Mouse (Mus musculus) forebrain, embryonic 13.5 days (tissue): ENCODE measurements around the gene Urm1. TPM values are rescaled to one million over a fixed set of nuclear protein-coding genes. Genes with fewer than 3 reads are reported as not detected.

Experiments
- ATAC-seq: fragments of 200-750 bp; cut with Nextera tagmentation; 2 replicates; pipeline ENCODE4 v1.8.0; 2017
- H3K27ac ChIP-seq: fragments of 300-500 bp; sonication (generic); 2 replicates; pipeline ENCODE4 v1.5.1; 2015; ENCODE audit warnings: inconsistent platforms, mild to moderate bottlenecking, moderate library complexity
- H3K27me3 ChIP-seq: fragments of 300-500 bp; sonication (generic); 2 replicates; pipeline ENCODE4 v1.6.1; 2015; ENCODE audit warnings: mild to moderate bottlenecking, inconsistent platforms
- H3K36me3 ChIP-seq: fragments of 300-500 bp; sonication (generic); 2 replicates; pipeline ENCODE4 v1.6.1; 2015; ENCODE audit warnings: mild to moderate bottlenecking, inconsistent platforms; ENCODE audit not compliant: poor library complexity, severe bottlenecking
- H3K4me1 ChIP-seq: fragments of 300-500 bp; sonication (generic); 2 replicates; pipeline ENCODE4 v1.6.1; 2015; ENCODE audit warnings: inconsistent platforms
- H3K4me2 ChIP-seq: fragments of 300-500 bp; sonication (generic); 2 replicates; pipeline ENCODE4 v1.6.1; 2015; ENCODE audit warnings: inconsistent platforms, mild to moderate bottlenecking, moderate library complexity
- H3K4me3 ChIP-seq: fragments of 300-500 bp; sonication (generic); 2 replicates; pipeline ENCODE4 v1.5.1; 2015; ENCODE audit warnings: mild to moderate bottlenecking, inconsistent platforms
- H3K9ac ChIP-seq: fragments of 300-500 bp; sonication (generic); 2 replicates; pipeline ENCODE4 v1.6.1; 2015; ENCODE audit warnings: mild to moderate bottlenecking, inconsistent platforms
- H3K9me3 ChIP-seq: fragments of 300-500 bp; sonication (generic); replicated peaks from 2 replicates; pipeline ENCODE4 v1.6.1; 2016; ENCODE audit warnings: inconsistent platforms
- WGBS: fragments of 180-500 bp; shearing (Covaris S2); methylation state at CpG from one replicate; pipeline ENCODE4 v1.1.7; 2015; 5-methylcytosine and 5-hydroxymethylcytosine counted together
- polyA plus RNA-seq: library from polyadenylated mRNA; unstranded; fragments of >200 nt; fragmentation: Nextera tagmentation; extraction: Ambion mirVana; gene quantifications from 2 replicates; pipeline ENCODE4 v1.2.1, GENCODE M21; 2015

The Urm1 gene
- polyA plus RNA-seq, 1 experiment from 2014 or later, result 18.7 TPM

DNA sequence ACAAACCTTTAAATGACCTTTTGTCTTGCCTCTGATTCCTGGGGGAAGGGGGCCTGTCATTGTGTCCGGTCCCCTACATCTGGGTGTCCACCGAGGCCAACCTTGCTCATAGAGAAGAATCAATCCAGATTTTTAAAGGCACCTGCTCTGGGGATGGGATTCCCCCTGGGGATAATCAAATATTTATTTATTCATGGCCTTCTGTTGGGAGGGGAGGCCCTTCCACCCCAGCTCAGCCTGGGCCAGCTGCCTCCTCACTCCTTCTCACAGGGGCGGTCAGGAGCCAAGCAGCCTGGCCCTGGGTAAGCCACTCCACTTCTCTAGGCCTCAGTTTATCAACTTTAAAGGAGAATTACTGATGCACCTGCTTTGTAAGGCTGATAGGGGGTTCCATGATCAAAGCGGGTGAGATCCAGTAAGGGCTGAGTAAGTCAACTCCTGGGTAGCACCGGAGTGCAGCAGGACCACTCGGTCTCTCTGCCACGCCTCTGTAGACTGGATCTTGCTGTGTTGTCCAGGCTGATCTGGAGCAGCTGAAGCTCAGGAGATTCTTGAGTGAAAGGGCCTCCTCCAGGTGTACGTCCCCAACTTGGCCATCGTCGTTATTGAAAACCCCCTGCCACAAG lies 35.8 kb downstream of the Urm1 start:
- Histone ChIP-seq H3K27ac (no peak overlapping the region), H3K9ac (no peak overlapping the region), H3K27me3 (peaks cover 61% of the 10 kb centered on the region)

GRCm38 (mm10) chr2:29856451-29857260 lies 36.8 kb downstream of the Urm1 start:
- Histone ChIP-seq H3K4me2 (no peak overlapping the region), H3K36me3 (no peaks in the 10 kb centered on the region), H3K27ac (no peak overlapping the region), H3K4me3 (no peak overlapping the region), H3K9ac (no peak overlapping the region), H3K27me3 (peaks cover 57% of the 10 kb centered on the region), H3K4me1 (peaks cover 11% of the 10 kb centered on the region; the same call in 1 of the 2 replicates), H3K9me3 (no peaks in the 10 kb centered on the region)
- ATAC-seq, result no peak
- WGBS, result 5% methylated on average over 19 of the region's 19 CpGs

More for the DNA sequence above, 35.8 kb downstream of the Urm1 start:
- 76% methylated on average over 10 of the region's 10 CpGs for WGBS
- Histone ChIP-seq H3K4me3 (no peak overlapping the region), H3K36me3 (no peaks in the 10 kb centered on the region), H3K9me3 (no peaks in the 10 kb centered on the region), H3K4me2 (no peak overlapping the region), H3K4me1 (peaks cover 11% of the 10 kb centered on the region; the same call in 1 of the 2 replicates)
- ATAC-seq, result no peak

DNA sequence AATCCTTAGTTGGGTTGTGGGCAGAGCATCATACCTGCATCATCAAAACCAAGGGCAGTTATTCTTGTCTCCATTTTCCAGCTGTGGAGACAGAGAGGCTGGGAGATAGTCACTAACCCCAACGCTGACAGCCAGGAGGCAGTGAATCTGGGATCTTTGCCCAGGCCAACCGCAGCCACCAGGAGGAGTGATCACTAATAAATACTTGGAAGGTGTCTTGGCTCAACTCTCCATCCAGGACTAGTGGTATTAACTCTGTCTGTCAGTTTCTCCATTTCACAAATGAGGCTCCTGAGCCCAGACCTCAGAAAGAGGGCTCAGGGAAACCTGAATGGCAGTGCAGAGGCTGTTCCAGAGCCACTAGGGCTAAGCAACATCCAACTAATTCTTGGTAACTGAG lies 37.5 kb downstream of the Urm1 start:
- H3K27me3 ChIP-seq, result peaks cover 57% of the 10 kb centered on the region
- H3K36me3 ChIP-seq, result no peaks in the 10 kb centered on the region
- no peak overlapping the region for H3K27ac ChIP-seq
- WGBS, result 49% methylated on average over 2 of the region's 2 CpGs
- no peaks in the 10 kb centered on the region for H3K9me3 ChIP-seq
- no peak overlapping the region for H3K4me2 ChIP-seq
- no peak for ATAC-seq
- no peak overlapping the region for H3K4me3 ChIP-seq
- no peak overlapping the region for H3K9ac ChIP-seq
- H3K4me1 ChIP-seq, result peaks cover 11% of the 10 kb centered on the region; the same call in 1 of the 2 replicates

- Histone ChIP-seq H3K4me1 (peaks cover 11% of the 10 kb centered on the region; the same call in 1 of the 2 replicates), H3K4me2 (no peak overlapping the region), H3K9me3 (no peaks in the 10 kb centered on the region), H3K27me3 (peaks cover 54% of the 10 kb centered on the region), H3K4me3 (no peak overlapping the region), H3K27ac (no peak overlapping the region), H3K9ac (no peak overlapping the region), H3K36me3 (no peaks in the 10 kb centered on the region)
- 78% methylated on average over 5 of the region's 5 CpGs for WGBS
- ATAC-seq, result no peak
These were observed 38.1 kb downstream of the Urm1 start for GRCm38 (mm10) chr2:29857967-29858366.

- Histone ChIP-seq H3K4me2 (no peak overlapping the region), H3K27ac (no peak overlapping the region), H3K4me3 (no peak overlapping the region), H3K36me3 (no peaks in the 10 kb centered on the region), H3K9ac (no peak overlapping the region), H3K27me3 (peaks cover 46% of the 10 kb centered on the region), H3K4me1 (peaks cover 11% of the 10 kb centered on the region; the same call in 1 of the 2 replicates), H3K9me3 (no peaks in the 10 kb centered on the region)
- WGBS, result 12% methylated on average over 5 of the region's 5 CpGs
- ATAC-seq, result no peak
These were observed 39.0 kb downstream of the Urm1 start for GRCm38 (mm10) chr2:29858748-29859473.

DNA sequence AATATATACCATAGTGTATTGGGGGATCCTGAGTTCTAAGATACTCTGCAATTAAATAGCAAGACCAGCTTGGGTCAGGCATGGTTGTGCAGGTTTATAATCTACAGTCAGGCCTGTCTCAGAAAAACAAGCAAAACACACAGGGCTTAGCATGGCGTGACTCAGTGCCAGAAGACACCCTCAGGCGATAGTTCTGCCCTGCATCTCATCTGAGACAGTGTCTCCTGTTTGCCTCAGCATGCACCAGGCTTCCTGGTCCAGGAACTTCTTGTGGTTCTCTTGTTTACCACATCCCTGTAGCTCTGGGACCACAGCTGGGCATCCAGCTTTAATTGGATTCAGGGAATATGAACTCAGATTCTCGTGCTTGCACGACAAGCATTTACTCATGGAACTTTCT lies 45.2 kb downstream of the Urm1 start:
- no peak overlapping the region for H3K4me2 ChIP-seq
- no peaks in the 10 kb centered on the region for H3K9me3 ChIP-seq
- peaks cover 8% of the 10 kb centered on the region for H3K4me1 ChIP-seq
- H3K4me3 ChIP-seq, result no peak overlapping the region
- H3K27me3 ChIP-seq, result peaks cover 26% of the 10 kb centered on the region; the same call in 1 of the 2 replicates
- 76% methylated on average over 4 of the region's 4 CpGs for WGBS
- H3K27ac ChIP-seq, result no peak overlapping the region
- H3K9ac ChIP-seq, result no peak overlapping the region
- no peak for ATAC-seq
- no peaks in the 10 kb centered on the region for H3K36me3 ChIP-seq

DNA sequence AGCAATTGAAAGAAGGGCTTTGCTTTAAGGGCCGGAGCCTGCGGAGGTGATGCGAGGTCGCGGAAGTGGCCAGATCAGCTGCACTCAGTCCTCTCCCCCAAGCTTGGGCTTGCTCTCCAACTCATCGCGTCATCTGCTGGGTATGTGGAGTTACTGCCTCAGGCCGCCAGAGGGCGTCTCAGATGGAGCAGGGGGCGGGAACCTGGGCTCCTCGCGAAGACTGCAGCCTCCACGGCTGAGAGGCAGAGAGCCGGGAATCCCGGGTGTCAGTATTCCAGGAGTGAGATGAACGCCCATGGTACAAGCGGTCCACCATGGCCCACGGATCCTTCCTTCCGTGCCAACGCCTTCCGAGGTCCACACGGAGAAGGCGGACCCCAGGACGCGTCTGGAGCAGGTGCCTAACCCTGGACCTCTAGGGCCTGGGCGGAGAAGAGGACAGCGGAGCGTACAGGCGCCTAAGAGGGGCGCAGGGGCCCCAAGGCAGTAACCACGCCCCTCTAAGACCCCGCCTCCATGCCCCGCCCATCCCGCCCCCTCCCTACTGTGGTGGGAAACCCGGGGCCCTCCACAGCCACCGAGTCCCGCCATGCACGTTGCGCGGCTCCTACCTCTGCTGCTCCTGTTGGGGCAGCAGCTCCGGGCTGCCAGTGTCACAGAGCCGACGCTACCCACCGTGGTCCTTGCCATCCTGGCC lies 49.2 kb downstream of the Urm1 start, which contains the start of gene Cercam:
Cercam (plus strand) TSS at position 216 of the 697 bp plus-strand sequence.
- H3K27me3 ChIP-seq, result peaks cover 27% of the 10 kb centered on the region; the same call in 1 of the 2 replicates
- H3K4me1 ChIP-seq, result peaks cover 12% of the 10 kb centered on the region
- H3K4me2 ChIP-seq, result peak within 1 kb of the TSS; percentile 68
- H3K36me3 ChIP-seq, result peaks cover 4% of the 10 kb centered on the region; the same call in 1 of the 2 replicates
- H3K9me3 ChIP-seq, result no peaks in the 10 kb centered on the region
- H3K4me3 ChIP-seq, result peak within 1 kb of the TSS; percentile 43
- ATAC-seq, result peak; percentile 93
- WGBS, result 1% methylated on average over 43 of the region's 44 CpGs
- H3K9ac ChIP-seq, result peak within 1 kb of the TSS; percentile 58
- 0 out of 2 replicates have a peak within 1 kb of the TSS, but pooled peaks have one; percentile 8 for H3K27ac ChIP-seq

DNA sequence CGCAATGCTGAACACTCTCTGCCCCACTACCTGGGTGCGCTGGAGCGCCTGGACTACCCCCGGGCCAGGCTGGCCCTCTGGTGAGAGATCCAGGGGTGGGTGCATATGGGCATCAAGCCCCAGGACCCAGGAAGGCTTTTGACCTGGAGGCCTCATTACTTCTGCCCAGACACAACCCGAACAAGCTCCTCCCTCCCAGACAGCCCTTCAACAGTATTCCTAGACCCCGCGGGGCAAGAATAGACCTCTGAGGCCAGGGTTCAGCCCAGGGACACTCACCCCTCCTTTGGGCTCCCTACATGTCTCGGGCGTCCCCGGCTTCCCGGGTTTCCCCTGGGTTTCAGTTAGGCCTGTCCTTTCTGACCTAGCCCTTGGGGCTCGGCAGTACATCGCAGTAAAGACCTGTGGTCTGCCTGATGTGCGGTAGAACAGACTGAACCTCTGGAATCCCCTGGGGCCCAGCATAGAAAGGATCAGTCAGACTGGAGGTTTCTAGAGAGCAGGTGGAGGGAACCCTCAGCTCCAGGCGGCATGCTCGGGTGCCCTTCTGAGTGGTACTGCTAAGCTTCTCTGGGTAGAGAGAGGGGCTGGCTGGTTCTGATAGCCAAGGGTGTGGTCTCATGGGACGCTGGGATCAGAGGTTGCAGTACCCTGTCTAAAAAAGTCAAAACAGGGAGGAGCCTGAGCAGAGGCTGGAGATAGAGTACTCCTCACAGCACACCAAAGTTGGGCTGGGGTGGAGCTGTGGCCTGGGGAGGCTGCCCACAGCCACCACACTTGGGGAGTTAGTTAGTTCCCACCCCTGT lies 50.0 kb downstream of the Urm1 start:
- peaks cover 12% of the 10 kb centered on the region for H3K4me1 ChIP-seq
- no peaks in the 10 kb centered on the region for H3K9me3 ChIP-seq
- H3K4me3 ChIP-seq, result peak overlapping the region; percentile 43
- H3K4me2 ChIP-seq, result peak overlapping the region; percentile 68
- ATAC-seq, result 0 out of 2 replicates have a peak, but pooled peaks have one; percentile 33
- peaks cover 4% of the 10 kb centered on the region; the same call in 1 of the 2 replicates for H3K36me3 ChIP-seq
- peaks cover 23% of the 10 kb centered on the region; the same call in 1 of the 2 replicates for H3K27me3 ChIP-seq
- peak overlapping the region; percentile 58 for H3K9ac ChIP-seq
- no peak overlapping the region for H3K27ac ChIP-seq
- 2% methylated on average over 17 of the region's 17 CpGs for WGBS

GRCm38 (mm10) chr2:29872581-29873295 lies 52.9 kb downstream of the Urm1 start:
- ATAC-seq, result no peak
- 89% methylated on average over 10 of the region's 10 CpGs for WGBS

GRCm38 (mm10) chr2:29873801-29874200 lies 53.9 kb downstream of the Urm1 start:
- no peak overlapping the region for H3K27ac ChIP-seq
- WGBS, result 87% methylated on average over 4 of the region's 4 CpGs

More at GRCm38 (mm10) chr2:29872581-29873295, 52.9 kb downstream of the Urm1 start:
- peaks cover 12% of the 10 kb centered on the region for H3K4me1 ChIP-seq
- peaks cover 4% of the 10 kb centered on the region; the same call in 1 of the 2 replicates for H3K36me3 ChIP-seq
- no peak overlapping the region for H3K4me3 ChIP-seq
- H3K27ac ChIP-seq, result no peak overlapping the region
- H3K27me3 ChIP-seq, result 0 out of 2 replicates have a peak, but pooled peaks cover 5% of the 10 kb centered on the region
- H3K9me3 ChIP-seq, result no peaks in the 10 kb centered on the region
- no peak overlapping the region for H3K4me2 ChIP-seq
- H3K9ac ChIP-seq, result no peak overlapping the region; the same call in 1 of the 2 replicates

More at GRCm38 (mm10) chr2:29873801-29874200, 53.9 kb downstream of the Urm1 start:
- Histone ChIP-seq H3K4me3 (no peak overlapping the region), H3K9me3 (no peaks in the 10 kb centered on the region), H3K4me1 (peaks cover 14% of the 10 kb centered on the region), H3K4me2 (no peak overlapping the region), H3K36me3 (peaks cover 4% of the 10 kb centered on the region; the same call in 1 of the 2 replicates), H3K9ac (no peak overlapping the region), H3K27me3 (0 out of 2 replicates have a peak, but pooled peaks cover 3% of the 10 kb centered on the region)
- ATAC-seq, result no peak
